Mouse (Mus musculus) lung, postnatal 25 days (tissue): Measurements from ENCODE around the gene Nxph3.

Experiments
- DNase-seq: peaks from one replicate; pipeline ENCODE4 v3.0.0; 2022; ENCODE audit warnings: low spot score

The Nxph3 gene

DNA sequence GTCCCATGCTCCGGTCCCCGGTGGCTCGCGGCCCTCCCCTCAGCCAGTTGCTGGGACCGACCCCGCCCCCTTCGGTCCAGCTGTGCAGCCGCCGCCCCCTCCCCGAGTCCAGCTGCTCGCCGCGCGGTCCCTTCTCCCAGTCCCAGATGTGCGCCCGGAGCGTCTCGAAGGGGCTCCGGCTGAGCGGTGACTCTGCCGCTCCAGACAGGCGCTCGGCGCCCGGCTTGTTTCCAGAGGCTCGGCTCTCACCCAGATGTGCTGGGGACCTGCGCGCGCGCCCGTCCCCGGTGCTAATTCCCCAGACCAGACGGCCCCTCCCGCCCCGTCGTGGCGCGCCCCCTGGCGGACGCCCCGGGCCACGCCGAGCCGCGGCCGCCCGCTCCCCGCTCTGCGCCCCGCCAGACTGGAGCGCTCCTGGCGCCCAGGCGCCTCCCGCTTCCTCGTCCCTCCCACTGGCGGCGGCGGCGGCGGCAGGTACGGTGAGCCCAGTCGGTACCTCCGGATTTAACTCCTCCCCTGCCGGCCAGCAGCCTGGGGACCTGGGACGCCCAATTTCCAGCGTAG lies at the start of gene Nxph3:
Gene Nxph3, minus strand, starts transcription at position 273 of the 564 bp plus-strand sequence.
- DNase-seq = peak; percentile 71

- no peak for DNase-seq
Measured at GRCm38 (mm10) chr11:95563849-95564248, 49.5 kb upstream of the Nxph3 start.

DNA sequence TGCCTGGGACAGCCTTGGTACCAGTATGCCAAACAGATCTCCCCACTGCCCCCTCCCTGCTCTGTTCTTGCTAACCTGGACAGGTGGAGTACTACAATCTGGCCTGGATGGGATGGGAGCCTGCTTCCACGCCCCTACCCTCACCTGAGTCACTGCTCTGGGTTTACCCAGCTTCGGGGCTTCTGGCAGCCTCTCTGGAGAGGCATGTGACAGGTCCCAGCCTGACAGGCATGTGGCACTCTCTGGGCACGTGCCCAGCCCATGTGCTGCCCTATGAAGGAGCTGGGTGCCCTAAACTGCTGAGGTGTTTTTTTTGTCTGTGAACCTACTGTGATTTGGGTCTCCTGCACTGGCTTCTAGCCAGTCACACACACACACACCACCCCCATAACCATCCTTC lies 46.4 kb upstream of the Nxph3 start:
- no peak for DNase-seq

DNA sequence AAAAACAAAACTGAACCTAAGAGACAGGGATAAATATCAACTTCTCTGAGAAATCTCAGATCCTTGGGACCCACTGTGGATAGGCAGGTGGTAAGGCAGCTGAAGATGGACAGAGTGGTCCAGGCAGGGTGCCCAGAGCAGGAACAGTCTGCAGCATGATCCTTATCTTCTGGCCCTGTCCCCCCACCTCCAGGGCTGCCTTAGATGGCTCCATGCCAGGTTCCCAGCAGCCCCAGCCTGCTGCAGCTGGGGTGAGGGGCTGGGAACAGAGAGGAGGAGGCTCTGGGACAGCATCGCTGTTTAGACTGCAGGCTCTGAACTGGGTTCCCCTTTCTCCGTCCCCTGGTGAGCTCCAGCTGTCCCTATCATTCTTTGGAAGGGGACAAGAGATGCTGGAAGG lies 45.4 kb upstream of the Nxph3 start:
- DNase-seq = no peak

DNA sequence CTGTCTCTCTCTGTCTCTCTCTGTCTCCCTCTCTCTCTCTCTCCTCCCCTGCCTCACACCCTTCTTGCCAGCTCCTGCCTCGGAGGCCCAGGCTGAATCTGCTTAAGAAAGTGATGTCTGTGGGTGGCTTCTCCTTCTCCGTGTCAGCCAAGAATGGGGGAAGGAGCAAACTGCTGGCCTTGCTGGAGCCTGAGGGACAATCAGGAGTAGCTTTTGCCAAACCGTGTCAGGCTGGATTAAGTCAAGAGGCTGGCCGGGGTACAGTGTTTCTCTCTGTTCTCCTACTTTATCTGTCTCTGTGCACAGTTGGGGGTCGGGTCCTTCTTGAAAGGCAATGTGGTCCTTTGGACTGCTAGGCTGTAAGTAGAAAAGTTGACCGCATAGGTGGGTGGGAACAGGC lies 43.3 kb upstream of the Nxph3 start:
- no peak for DNase-seq

DNA sequence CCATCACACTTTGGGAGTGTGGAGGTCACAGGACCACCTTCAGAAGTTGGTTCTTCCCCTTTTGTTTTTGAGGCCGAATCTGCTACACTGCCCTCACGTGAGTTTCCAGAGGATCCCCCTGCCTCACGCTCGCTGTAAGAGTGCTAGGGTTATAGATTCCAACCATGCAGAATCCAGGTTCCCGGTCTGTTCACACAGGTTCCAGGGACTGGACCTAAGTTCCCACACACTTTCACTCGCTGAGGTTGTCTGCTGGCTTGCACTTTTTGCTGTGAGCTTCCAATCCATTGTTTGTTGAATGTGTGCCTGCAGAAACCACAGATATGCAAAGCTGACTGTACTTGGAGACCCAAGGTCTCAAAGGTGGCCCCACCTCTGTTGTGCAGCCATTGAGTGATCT lies 42.7 kb upstream of the Nxph3 start:
- no peak for DNase-seq

GRCm38 (mm10) chr11:95555279-95555678 lies 40.9 kb upstream of the Nxph3 start:
- no peak for DNase-seq

DNA sequence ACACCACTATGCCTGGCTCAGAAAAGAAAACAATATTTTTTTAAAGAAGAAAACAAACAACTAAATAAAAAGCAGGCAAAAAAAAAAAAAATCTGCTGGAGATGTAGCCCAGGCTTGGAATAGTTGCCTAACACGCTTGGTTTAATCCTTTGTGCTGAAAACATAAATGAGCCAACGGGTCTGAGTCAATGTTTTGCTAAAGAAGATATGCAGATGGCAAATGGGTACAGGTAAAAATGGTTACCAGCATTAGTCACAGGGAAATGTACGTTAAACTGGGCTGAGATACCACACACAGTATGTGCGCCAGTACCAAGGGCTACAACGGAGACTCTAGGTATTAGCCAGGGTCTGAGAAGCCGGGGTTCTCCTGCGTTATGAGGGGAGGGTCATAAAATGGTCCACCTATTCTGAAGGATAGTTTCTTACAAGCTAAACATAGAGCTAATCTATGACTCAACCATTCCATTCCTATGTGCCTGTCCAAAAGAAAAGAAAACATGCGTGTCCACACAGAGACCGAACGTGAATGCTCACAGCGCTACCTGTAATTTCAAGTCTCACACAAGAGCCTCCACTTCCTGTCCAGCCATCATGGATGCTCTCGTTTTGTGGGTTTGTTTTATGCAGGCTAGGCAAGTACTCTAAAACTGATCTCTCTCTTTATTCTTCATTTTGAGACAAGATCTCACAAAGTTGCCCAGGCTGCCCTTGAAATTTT lies 36.1 kb upstream of the Nxph3 start:
- no peak for DNase-seq

DNA sequence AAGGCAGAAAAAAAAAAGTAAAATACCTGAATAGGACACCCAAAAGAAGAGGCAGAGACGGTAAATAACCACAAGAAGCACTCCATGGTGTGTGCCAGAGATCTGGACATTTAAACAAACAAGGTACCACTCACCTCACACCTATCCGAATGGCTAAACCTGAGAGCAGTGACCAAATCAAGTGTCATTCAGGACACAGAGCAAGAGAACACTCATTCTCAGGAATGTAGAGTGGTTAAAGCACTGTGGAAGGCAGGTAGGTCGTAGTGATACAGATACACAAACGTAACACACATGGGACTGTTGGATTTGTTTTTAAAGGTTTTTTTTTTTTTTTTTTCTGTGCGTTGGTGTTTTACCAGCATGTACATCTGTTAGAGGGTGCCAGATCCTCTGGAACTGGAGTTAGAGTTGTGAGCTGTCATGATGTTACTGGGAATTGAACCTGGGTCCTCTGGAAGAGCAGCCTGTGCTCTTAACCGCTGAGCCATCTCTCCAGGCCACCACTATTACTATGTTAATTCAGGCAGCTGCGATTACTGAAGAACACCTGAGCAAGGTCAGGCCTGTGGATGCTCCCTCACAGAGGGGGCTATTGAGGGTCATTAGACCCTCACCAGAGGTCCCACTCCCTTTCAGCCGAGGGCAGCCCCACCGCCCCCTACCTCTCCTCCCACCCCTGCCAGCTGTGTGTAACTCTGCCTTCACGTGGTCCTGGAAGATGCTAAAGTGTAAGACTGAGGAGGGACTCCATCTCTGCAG lies 31.8 kb upstream of the Nxph3 start:
- peak; percentile 63 for DNase-seq

- no peak for DNase-seq
Measured at GRCm38 (mm10) chr11:95544546-95545327, 30.4 kb upstream of the Nxph3 start.

DNA sequence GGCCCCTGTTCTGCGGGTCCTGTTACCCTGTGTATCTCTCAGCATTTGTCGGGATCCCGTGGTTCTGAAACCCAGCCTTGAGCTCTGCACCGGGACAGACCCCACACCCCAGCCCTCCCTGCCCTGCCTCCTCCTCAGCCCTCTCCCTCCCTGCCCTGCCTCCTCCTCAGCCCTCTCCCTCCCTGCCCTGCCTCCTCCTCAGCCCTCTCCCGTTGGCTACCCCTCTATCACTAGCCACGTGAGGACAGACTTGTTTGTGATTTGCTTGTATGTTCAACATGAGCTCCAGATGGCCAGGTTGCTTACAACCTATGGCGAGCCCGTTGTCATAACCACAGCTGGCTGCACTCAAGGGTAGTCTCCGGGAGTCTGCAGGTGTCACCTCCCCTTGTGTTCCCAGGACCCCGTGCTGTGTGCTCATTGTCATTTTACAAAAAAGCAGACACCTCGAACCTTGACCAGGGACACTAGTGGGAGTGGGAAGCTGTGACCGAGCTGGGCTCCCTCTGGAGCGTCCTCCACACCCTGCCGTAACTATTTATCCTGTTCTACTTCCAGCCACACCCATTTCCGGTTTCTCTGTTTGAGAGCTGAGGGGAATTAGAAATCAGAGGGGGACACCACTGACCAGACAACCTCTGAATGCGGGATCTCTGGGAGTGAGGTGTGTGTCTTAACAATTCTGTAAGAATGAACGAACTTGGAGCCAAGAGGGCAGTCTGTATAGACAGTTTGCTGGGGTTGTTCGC lies 26.4 kb upstream of the Nxph3 start:
- DNase-seq = no peak

DNA sequence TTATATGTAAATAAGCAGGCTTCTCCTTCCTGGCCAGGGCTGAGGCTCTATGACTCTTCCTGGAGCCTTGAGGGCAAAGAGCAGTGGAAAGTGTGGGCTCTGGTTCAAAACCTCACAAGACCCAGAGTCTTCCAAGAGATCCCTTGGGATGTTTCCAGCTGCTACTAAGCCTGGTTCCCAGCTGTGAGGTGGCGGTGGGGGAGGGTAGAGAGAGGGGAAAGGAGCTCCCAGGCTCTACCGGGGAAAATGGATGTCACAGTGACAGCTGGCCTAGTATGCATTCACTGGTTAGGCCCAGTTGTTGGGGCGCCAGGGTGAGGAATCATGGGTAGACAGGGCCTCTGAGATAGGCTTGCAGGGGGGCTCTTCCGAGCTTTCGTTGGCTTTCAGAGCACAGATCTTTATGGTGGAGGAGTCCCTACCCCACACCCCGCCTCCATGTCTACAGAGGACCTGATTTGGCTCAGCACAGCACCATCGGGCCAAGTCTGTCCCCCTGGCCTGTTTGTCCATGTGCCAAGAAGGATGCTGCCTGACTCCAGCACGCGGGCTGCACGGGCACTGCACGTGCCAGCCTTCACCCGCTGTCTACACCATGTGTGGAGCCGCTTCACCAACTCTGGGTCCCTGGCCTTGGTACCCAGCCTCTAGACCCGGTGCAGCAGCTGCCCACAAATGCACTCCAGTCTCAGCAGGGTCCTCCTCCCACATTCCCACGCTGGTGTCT lies 24.2 kb upstream of the Nxph3 start:
- DNase-seq = no peak

GRCm38 (mm10) chr11:95533484-95534160 lies 19.3 kb upstream of the Nxph3 start:
- peak; percentile 85 for DNase-seq

GRCm38 (mm10) chr11:95532353-95533072 lies 18.1 kb upstream of the Nxph3 start:
- DNase-seq = no peak

- no peak for DNase-seq
Measured at GRCm38 (mm10) chr11:95528231-95528630, 13.9 kb upstream of the Nxph3 start.

DNA sequence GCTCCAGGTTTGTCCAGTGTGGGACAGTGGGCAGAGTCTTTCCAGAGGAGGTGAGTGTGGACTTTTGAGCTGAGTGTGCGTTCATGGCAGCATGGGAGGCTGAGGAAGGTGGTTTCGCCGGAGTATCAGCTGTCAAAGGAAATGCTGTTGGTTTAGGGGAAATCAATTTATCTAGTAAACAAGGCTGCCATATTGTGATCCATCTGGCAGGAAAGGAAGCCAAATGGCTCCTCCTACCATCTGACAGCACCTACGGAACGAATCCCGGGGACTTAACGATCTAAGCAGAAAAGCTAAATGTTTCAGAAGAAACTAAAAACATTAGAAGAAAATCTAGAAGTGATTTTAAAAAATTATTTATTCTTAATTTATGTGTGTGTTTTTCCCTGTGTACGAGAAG lies 12.9 kb upstream of the Nxph3 start:
- no peak for DNase-seq

DNA sequence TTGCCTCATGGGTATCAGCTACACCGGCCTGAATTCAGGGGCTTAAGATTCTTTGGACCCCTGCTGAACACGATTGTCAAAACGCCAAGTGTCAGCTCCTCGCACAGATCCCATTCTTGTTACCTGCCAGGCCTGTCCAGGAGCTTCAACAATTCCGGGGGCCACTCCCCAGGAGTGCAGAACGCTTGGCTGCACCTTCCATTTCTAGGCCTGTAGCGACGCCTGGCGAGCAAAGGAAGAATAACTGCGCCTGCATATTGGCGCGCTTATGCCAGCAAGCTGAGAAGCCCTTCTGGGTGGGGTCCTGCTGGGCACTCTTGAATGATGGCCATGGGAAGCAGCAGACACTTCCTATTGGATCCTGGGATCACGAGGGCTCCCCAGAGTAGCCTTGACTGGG lies 7.2 kb upstream of the Nxph3 start:
- DNase-seq = peak; percentile 79

GRCm38 (mm10) chr11:95520456-95521072 lies 6.2 kb upstream of the Nxph3 start:
- peak; percentile 88 for DNase-seq

GRCm38 (mm10) chr11:95519996-95520395 lies 5.6 kb upstream of the Nxph3 start:
- no peak for DNase-seq
